ENCODE assay signal across 8 mouse cellular contexts in the genomic region with DNA sequence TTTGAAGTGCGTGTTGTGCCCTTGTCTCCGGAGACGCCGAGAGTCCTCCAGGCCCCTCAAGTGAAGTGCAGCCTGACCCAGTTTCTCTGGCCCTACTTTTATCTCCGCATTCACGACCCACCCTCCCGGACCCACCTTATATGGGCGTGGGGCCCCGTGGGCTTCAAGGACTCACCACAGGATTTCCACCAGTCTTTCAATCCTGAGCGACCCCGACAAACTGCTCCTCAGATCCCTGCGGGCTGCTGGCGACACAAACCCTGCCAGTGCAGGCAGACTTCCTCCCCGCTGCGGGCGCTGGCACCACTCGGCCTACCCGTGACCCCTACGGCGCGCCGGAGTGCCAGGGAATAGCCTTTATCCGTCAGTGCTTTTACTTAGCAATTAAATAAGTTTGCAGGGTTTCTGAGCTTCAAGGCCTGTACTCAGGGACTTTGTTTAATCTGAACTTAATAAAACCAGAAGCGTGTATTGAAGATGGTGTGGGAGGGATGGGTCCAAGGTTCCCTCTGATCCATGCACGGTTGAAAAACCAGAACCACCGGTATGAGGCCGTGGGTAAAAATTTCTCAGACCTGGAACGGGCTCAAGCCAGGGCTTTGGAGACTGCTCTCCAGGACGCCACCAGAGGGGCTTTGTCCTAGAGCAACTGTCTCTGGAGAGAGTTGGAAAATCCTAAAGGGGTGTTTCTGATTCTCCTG. TPM values are rescaled to one million over a fixed set of nuclear protein-coding genes. Genes with fewer than 3 reads are reported as not detected.
DNase-seq lines count a peak whose midpoint lies in the region; ATAC-seq and TF ChIP-seq lines count a peak whose summit lies in the region.

Ppt2 (minus strand) TSS at position 568 of the 701 bp plus-strand sequence.

- H3K36me3 ChIP-seq in hindbrain, embryonic 14.5 days (replicated peaks; ENCODE audit: control insufficient read depth, insufficient read depth), result peaks cover 17% of the 10 kb centered on the region

- peak within 1 kb of the TSS; percentile 83 for H3K4me3 ChIP-seq in lung, adult 2 months (replicated peaks; ENCODE audit: extremely low read depth, low read depth, low read length)
- H3K4me3 ChIP-seq in gastrocnemius, adult 2 months, result peak within 1 kb of the TSS; percentile 94
- H3K4me3 ChIP-seq in hindbrain, embryonic 14.5 days (replicated peaks; ENCODE audit: low read length), result peak within 1 kb of the TSS; percentile 74

- no peak for TF ChIP-seq CTCF in lung, adult 2 months (IDR thresholded peaks at IDR 0.05; ENCODE audit: insufficient read depth, low read length)
- no peak for TF ChIP-seq CTCF in gastrocnemius, adult 2 months (IDR thresholded peaks at IDR 0.05)

- no peaks in the 10 kb centered on the region for H3K9me3 ChIP-seq in hindbrain, embryonic 14.5 days (ENCODE audit: control insufficient read depth, low read length)

- H3K4me1 ChIP-seq in lung, adult 2 months (ENCODE audit: control insufficient read depth, insufficient read depth, low read length), result peaks cover 15% of the 10 kb centered on the region
- H3K4me1 ChIP-seq in hindbrain, embryonic 14.5 days (replicated peaks; ENCODE audit: control insufficient read depth, insufficient read depth, low read length), result peaks cover 46% of the 10 kb centered on the region

- H3K4me2 ChIP-seq in hindbrain, embryonic 14.5 days (replicated peaks), result peak within 1 kb of the TSS; percentile 85

- H3K9ac ChIP-seq in hindbrain, embryonic 14.5 days, result peak within 1 kb of the TSS; percentile 72

- whole genome bisulfite sequencing in lung, adult 2 months, result 3% methylated on average over 29 of the region's 29 CpGs
- WGBS in hindbrain, embryonic 14.5 days, result 5% methylated on average over 29 of the region's 29 CpGs

- peak; percentile 9; the same call in 1 of the 2 replicates for ATAC-seq in hindbrain, embryonic 14.5 days (ENCODE audit: low FRiP score)
- no peak for ATAC-seq in megakaryocyte-erythroid progenitor cell, adult 5-6 weeks (replicated peaks; ENCODE audit: low FRiP score, low TSS enrichment, poor library complexity, severe bottlenecking)

- intact Hi-C loops in gastrocnemius, adult 2 months (cut with DNase I), result loop anchor here (2.0 kb wide), 1 partner anchor 23 kb away; the partner anchor contains the start of gene Agpat1
- intact Hi-C loops in left cerebral cortex, postnatal 14 days (cut with DNase I), result loop anchor here (10.0 kb wide), 1 partner anchor 183 kb away; no protein-coding TSS in a partner anchor

- H3K27me3 ChIP-seq in hindbrain, embryonic 14.5 days (ENCODE audit: control insufficient read depth, insufficient read depth, low read length), result peaks cover 23% of the 10 kb centered on the region

- no peak for DNase-seq in lung, adult 2 months
- DNase-seq in lung, postnatal 4 days, result no peak
- peak; percentile 72 for DNase-seq in brain, adult 2 months (ENCODE audit: low read depth, low spot score)
- DNase-seq in gastrocnemius, adult 2 months, result peak; percentile 80
- DNase-seq in hindbrain, embryonic 14.5 days (ENCODE audit: low spot score), result no peak
- DNase-seq in left cerebral cortex, postnatal 14 days (ENCODE audit: low spot score in 2 of 2), result peak in 1 of 2 experiments; percentile 52
- DNase-seq in thymus, postnatal 4 days, result peak; percentile 78

- TF ChIP-seq POLR2A in lung, adult 2 months (IDR thresholded peaks at IDR 0.05; ENCODE audit: borderline replicate concordance, extremely low read depth, low read depth, low read length), result no peak

- peak within 1 kb of the TSS; percentile 96 for H3K27ac ChIP-seq in gastrocnemius, adult 2 months
- peak within 1 kb of the TSS; percentile 90 for H3K27ac ChIP-seq in hindbrain, embryonic 14.5 days

RNA-seq across cellular contexts. Expression of gene Ppt2, which starts in this region (rescaled TPM):
- polyA plus RNA-seq in lung, adult 2 months (2012; rRNA removed), result 38.7 and 40.9 TPM in 2 replicates
- 10 to 100 TPM; 40.5 to 42.2 TPM for total RNA-seq in gastrocnemius, adult 2 months (2021)
- 22.2 and 25.4 TPM in 2 replicates for polyA plus RNA-seq in hindbrain, embryonic 14.5 days (2014; fragmentation: Nextera tagmentation; extraction: Ambion mirVana)
- 10 to 100 TPM; 39.3 to 45.7 TPM for total RNA-seq in left cerebral cortex, postnatal 14 days (2021)
- total RNA-seq in megakaryocyte-erythroid progenitor cell, adult 5-6 weeks (2014; fragmentation: Nextera tagmentation), result 31.3 and 35.4 TPM in 2 replicates
- 10.4 and 17.0 TPM in 2 replicates for total RNA-seq in megakaryocyte-erythroid progenitor cell, adult 5-6 weeks (2017)

Comparison
In these comparisons a context has a peak if more than half of its experiments do, and no peak if none do; other contexts are left out.
1. DNase-seq: peak in brain, adult 2 months (single experiment), gastrocnemius, adult 2 months (single experiment) and thymus, postnatal 4 days (single experiment); none in lung, adult 2 months (single experiment), lung, postnatal 4 days (0 of 2) and hindbrain, embryonic 14.5 days (single experiment).
2. Peak in every context shown above with its lines, with median percentiles within 50 percentile points of each other: H3K4me3 ChIP-seq.